Mouse (Mus musculus) urinary bladder, postnatal 25 days (tissue): ENCODE measurements around the gene Hormad2.

Experiments
- DNase-seq: peaks from one replicate; pipeline ENCODE4 v3.0.0; 2022; ENCODE audit warnings: low spot score

Gene Hormad2

GRCm38 (mm10) chr11:4440978-4441377 is at the start of gene Hormad2:
Gene Hormad2 (minus strand): TSS chr11:4441105.
- no peak for DNase-seq

GRCm38 (mm10) chr11:4489207-4489606 is 48.3 kb upstream of the Hormad2 start:
- DNase-seq: no peak

GRCm38 (mm10) chr11:4488798-4489197 is 47.9 kb upstream of the Hormad2 start:
- DNase-seq: no peak

- no peak for DNase-seq
Measured at GRCm38 (mm10) chr11:4488367-4488766, 47.5 kb upstream of the Hormad2 start.

- DNase-seq: no peak
Measured at GRCm38 (mm10) chr11:4487401-4487965, 46.6 kb upstream of the Hormad2 start.

GRCm38 (mm10) chr11:4484541-4484940 is 43.6 kb upstream of the Hormad2 start:
- no peak for DNase-seq

GRCm38 (mm10) chr11:4482641-4483040 is 41.7 kb upstream of the Hormad2 start:
- no peak for DNase-seq

- no peak for DNase-seq
Measured at GRCm38 (mm10) chr11:4476184-4476697, 35.3 kb upstream of the Hormad2 start.

GRCm38 (mm10) chr11:4472464-4473179 is 31.7 kb upstream of the Hormad2 start:
- DNase-seq: no peak

- DNase-seq: no peak
Measured at GRCm38 (mm10) chr11:4471734-4472133, 30.8 kb upstream of the Hormad2 start.

- DNase-seq: no peak
Measured at GRCm38 (mm10) chr11:4471251-4471650, 30.3 kb upstream of the Hormad2 start.

- no peak for DNase-seq
Measured at GRCm38 (mm10) chr11:4469091-4469490, 28.2 kb upstream of the Hormad2 start.

- no peak for DNase-seq
Measured at GRCm38 (mm10) chr11:4467436-4467835, 26.5 kb upstream of the Hormad2 start.

GRCm38 (mm10) chr11:4466191-4466590 is 25.3 kb upstream of the Hormad2 start:
- no peak for DNase-seq

GRCm38 (mm10) chr11:4464616-4465015 is 23.7 kb upstream of the Hormad2 start:
- no peak for DNase-seq

- DNase-seq: no peak
Measured at GRCm38 (mm10) chr11:4464186-4464585, 23.3 kb upstream of the Hormad2 start.

- DNase-seq: no peak
Measured at GRCm38 (mm10) chr11:4462868-4463267, 22.0 kb upstream of the Hormad2 start.

GRCm38 (mm10) chr11:4461154-4461553 is 20.2 kb upstream of the Hormad2 start:
- DNase-seq: no peak

- no peak for DNase-seq
Measured at GRCm38 (mm10) chr11:4460615-4461014, 19.7 kb upstream of the Hormad2 start.

- DNase-seq: no peak
Measured at GRCm38 (mm10) chr11:4454895-4455535, 14.1 kb upstream of the Hormad2 start.

GRCm38 (mm10) chr11:4452467-4453184 is 11.7 kb upstream of the Hormad2 start:
- DNase-seq: no peak

GRCm38 (mm10) chr11:4451116-4451515 is 10.2 kb upstream of the Hormad2 start:
- DNase-seq: peak; percentile 29
